Mouse (Mus musculus) CH12.LX (cell line): Measurements from ENCODE around the gene Urgcp. TPM values are rescaled to one million over a fixed set of nuclear protein-coding genes. Genes with fewer than 3 reads are reported as not detected.

ENCODE experiments used
- DNase-seq: peaks from one replicate; pipeline ENCODE4 v3.0.0-alpha.2; 2013; ENCODE audit errors: extremely low read depth
- H3K27ac ChIP-seq: 2 replicates; pipeline ENCODE4 v1.5.1; 2012; ENCODE audit warnings: low read depth, mild to moderate bottlenecking, control low read depth, moderate library complexity; ENCODE audit not compliant: insufficient read depth
- H3K27me3 ChIP-seq: replicated peaks from 2 replicates; pipeline ENCODE3; 2012; ENCODE audit warnings: inconsistent platforms
- H3K36me3 ChIP-seq, 2 experiments: replicated peaks in 1 of 2; 2 replicates each; pipeline versions ENCODE3 to v1.6.1; 2012; ENCODE audit warnings: inconsistent platforms in 1 of 2, low read length in 1 of 2, mild to moderate bottlenecking in 1 of 2, mixed read lengths in 1 of 2, moderate library complexity in 1 of 2; ENCODE audit not compliant: control insufficient read depth in 1 of 2, insufficient read depth in 1 of 2
- H3K4me1 ChIP-seq, 2 experiments: 2 replicates each; pipeline ENCODE4 v1.6.1; 2012; ENCODE audit warnings: inconsistent platforms in 1 of 2, moderate library complexity in 1 of 2; ENCODE audit not compliant: insufficient read depth in 2 of 2, control insufficient read depth in 1 of 2
- H3K4me2 ChIP-seq: 2 replicates; pipeline ENCODE4 v1.6.1; 2012; ENCODE audit warnings: low read depth, mild to moderate bottlenecking, control low read depth; ENCODE audit not compliant: poor library complexity, insufficient read depth, severe bottlenecking
- H3K4me3 ChIP-seq, 3 experiments: fragments of 150-350 bp in 1 of 3; sonication (generic) in 1 of 3; replicated peaks in 1 of 3; 2 replicates each; pipeline versions ENCODE3 to v1.5.1; 2011 to 2012; ENCODE audit warnings: low read depth in 2 of 3, low read length in 2 of 3, mild to moderate bottlenecking in 2 of 3, moderate library complexity in 2 of 3, control low read depth in 1 of 3, improper control_type of control experiment in 1 of 3, inconsistent platforms in 1 of 3, mixed read lengths in 1 of 3; ENCODE audit not compliant: poor library complexity in 1 of 3
- H3K79me2 ChIP-seq: replicated peaks from 2 replicates; pipeline ENCODE4 v1.6.1; 2012; ENCODE audit warnings: mild to moderate bottlenecking, moderate library complexity; ENCODE audit not compliant: control insufficient read depth, poor library complexity, insufficient read depth, severe bottlenecking; ENCODE audit errors: extremely low read depth
- H3K9ac ChIP-seq: 2 replicates; pipeline ENCODE4 v1.6.1; 2012; ENCODE audit warnings: low read depth, mild to moderate bottlenecking, control low read depth, moderate library complexity; ENCODE audit not compliant: insufficient read depth
- H3K9me3 ChIP-seq: replicated peaks from 2 replicates; pipeline ENCODE3; 2012; ENCODE audit warnings: low read length, inconsistent platforms, mixed read lengths
- CHD1 ChIP-seq: IDR thresholded peaks from 2 replicates; pipeline ENCODE4 v1.6.1; 2012; ENCODE audit warnings: low read depth, low read length, improper control_type of control experiment, inconsistent platforms
- CHD2 ChIP-seq: IDR thresholded peaks from 2 replicates; pipeline ENCODE4 v1.6.1; 2011; ENCODE audit warnings: low read length, improper control_type of control experiment
- E2F4 ChIP-seq: IDR thresholded peaks from 2 replicates; pipeline ENCODE4 v1.6.1; 2011; ENCODE audit warnings: low read depth, low read length, improper control_type of control experiment; ENCODE audit not compliant: insufficient replicate concordance
- ELF1 ChIP-seq: IDR thresholded peaks from 2 replicates; pipeline ENCODE4 v1.6.1; 2014; ENCODE audit warnings: low read depth, mild to moderate bottlenecking, inconsistent platforms, low read length, improper control_type of control experiment
- IRF4 ChIP-seq: IDR thresholded peaks from 2 replicates; pipeline ENCODE4 v1.6.1; 2014; ENCODE audit warnings: low read depth, mild to moderate bottlenecking, inconsistent platforms, low read length, improper control_type of control experiment
- JUN ChIP-seq: IDR thresholded peaks from 2 replicates; pipeline ENCODE4 v1.6.1; 2011; ENCODE audit warnings: low read depth, mild to moderate bottlenecking, low read length, improper control_type of control experiment, moderate library complexity; ENCODE audit not compliant: insufficient read depth
- MAFK ChIP-seq: IDR thresholded peaks from 2 replicates; pipeline ENCODE4 v1.6.1; 2011; ENCODE audit warnings: low read length, improper control_type of control experiment; ENCODE audit not compliant: insufficient replicate concordance
- MAX ChIP-seq: IDR thresholded peaks from 2 replicates; pipeline ENCODE4 v1.6.1; 2011; ENCODE audit warnings: low read length, improper control_type of control experiment
- MAZ ChIP-seq: IDR thresholded peaks from 2 replicates; pipeline ENCODE4 v1.6.1; 2012; ENCODE audit warnings: low read depth, mild to moderate bottlenecking, inconsistent platforms, low read length, improper control_type of control experiment, moderate library complexity
- MEF2A ChIP-seq: IDR thresholded peaks from 2 replicates; pipeline ENCODE4 v1.6.1; 2014; ENCODE audit warnings: low read depth, mild to moderate bottlenecking, inconsistent platforms, low read length, improper control_type of control experiment, borderline replicate concordance
- MYC ChIP-seq: IDR thresholded peaks from 2 replicates; pipeline ENCODE4 v1.6.1; 2011; ENCODE audit warnings: low read depth, mild to moderate bottlenecking, improper control_type of control experiment, low read length
- NELFE ChIP-seq: IDR thresholded peaks from 2 replicates; pipeline ENCODE4 v1.6.1; 2011; ENCODE audit warnings: low read depth, low read length, improper control_type of control experiment
- NRF1 ChIP-seq: IDR thresholded peaks from 2 replicates; pipeline ENCODE4 v1.6.1; 2014; ENCODE audit warnings: low read depth, mild to moderate bottlenecking, inconsistent platforms, low read length, improper control_type of control experiment, moderate library complexity
- PAX5 ChIP-seq: IDR thresholded peaks from 2 replicates; pipeline ENCODE4 v1.6.1; 2012; ENCODE audit warnings: low read length, inconsistent platforms, mixed read lengths
- POLR2A ChIP-seq: IDR thresholded peaks from 2 replicates; pipeline ENCODE4 v1.6.1; 2011; ENCODE audit warnings: low read depth, mild to moderate bottlenecking, improper control_type of control experiment, low read length
- POLR2AphosphoS2 ChIP-seq: IDR thresholded peaks from 2 replicates; pipeline ENCODE4 v1.6.1; 2011; ENCODE audit warnings: low read depth, low read length, improper control_type of control experiment
- RAD21 ChIP-seq: IDR thresholded peaks from 2 replicates; pipeline ENCODE4 v1.6.1; 2011; ENCODE audit warnings: low read depth, mild to moderate bottlenecking, low read length, improper control_type of control experiment, moderate library complexity
- RCOR1 ChIP-seq: conservative IDR thresholded peaks from 2 replicates; pipeline ENCODE4 v1.6.1; 2012; ENCODE audit warnings: low read depth, mild to moderate bottlenecking, inconsistent platforms, low read length, improper control_type of control experiment
- SIN3A ChIP-seq: IDR thresholded peaks from 2 replicates; pipeline ENCODE4 v1.6.1; 2012; ENCODE audit warnings: low read length, improper control_type of control experiment, inconsistent platforms
- SMC3 ChIP-seq: IDR thresholded peaks from 2 replicates; pipeline ENCODE4 v1.6.1; 2011; ENCODE audit warnings: low read depth, low read length, improper control_type of control experiment
- TCF12 ChIP-seq: IDR thresholded peaks from 2 replicates; pipeline ENCODE4 v1.6.1; 2014; ENCODE audit warnings: low read depth, mild to moderate bottlenecking, inconsistent platforms, low read length, improper control_type of control experiment
- UBTF ChIP-seq: IDR thresholded peaks from 2 replicates; pipeline ENCODE4 v1.6.1; 2012; ENCODE audit warnings: low read depth, mild to moderate bottlenecking, inconsistent platforms, low read length, improper control_type of control experiment, moderate library complexity
- USF1 ChIP-seq: IDR thresholded peaks from 2 replicates; pipeline ENCODE4 v1.6.1; 2014; ENCODE audit warnings: low read depth, mild to moderate bottlenecking, inconsistent platforms, low read length, improper control_type of control experiment
- USF2 ChIP-seq: conservative IDR thresholded peaks from 2 replicates; pipeline ENCODE4 v1.6.1; 2011; ENCODE audit warnings: low read depth, low read length, improper control_type of control experiment
- ZC3H11A ChIP-seq: IDR thresholded peaks from 2 replicates; pipeline ENCODE4 v1.6.1; 2012; ENCODE audit warnings: low read depth, mild to moderate bottlenecking, inconsistent platforms, low read length, improper control_type of control experiment
- ZKSCAN1 ChIP-seq: IDR thresholded peaks from 2 replicates; pipeline ENCODE4 v1.6.1; 2012; ENCODE audit warnings: low read depth, inconsistent platforms, low read length, improper control_type of control experiment, borderline replicate concordance
- ZMIZ1 ChIP-seq: IDR thresholded peaks from 2 replicates; pipeline ENCODE4 v1.6.1; 2012; ENCODE audit warnings: low read depth, mild to moderate bottlenecking, inconsistent platforms, low read length, improper control_type of control experiment
- ZNF384 ChIP-seq: IDR thresholded peaks from 2 replicates; pipeline ENCODE4 v1.6.1; 2012; ENCODE audit warnings: low read depth, low read length, improper control_type of control experiment, inconsistent platforms
- dilution Hi-C: fragments of 300-500 bp; cut with MboI; formaldehyde crosslinking; loops from 2 replicates; pipeline ENCODE4 v1.14.3; 2020; ENCODE audit warnings: low sequenced_read_pairs; ENCODE audit not compliant: extremely low pct_unique_long_range_greater_than_20kb, extremely low pct_ligation_motif_present
- in situ Hi-C: fragments of 300-500 bp; cut with MboI; formaldehyde crosslinking; loops from 3 replicates; pipeline ENCODE4 v1.14.3; 2019; ENCODE audit warnings: low sequenced_read_pairs, low pct_ligation_motif_present, low pct_unique_long_range_greater_than_20kb, mixed read lengths
- polyA plus RNA-seq: library from polyadenylated mRNA; unstranded; fragments of >175 nt; gene quantifications from 2 replicates; pipeline ENCODE4 v1.2.1, GENCODE M21; 2012; ENCODE audit warnings: low read depth; ENCODE audit not compliant: insufficient read length
- total RNA-seq, 2 experiments: library from RNA; depleted of rRNA; stranded (reverse); fragments of 300-350 nt in 1 of 2; fragments of >200 nt in 1 of 2; gene quantifications; 2 replicates each; pipeline ENCODE4 v1.2.3; 2012 to 2014

Gene Urgcp
- total and polyA plus RNA-seq, 3 experiments, result 11.7 to 13.1 (median 11.7) TPM

DNA sequence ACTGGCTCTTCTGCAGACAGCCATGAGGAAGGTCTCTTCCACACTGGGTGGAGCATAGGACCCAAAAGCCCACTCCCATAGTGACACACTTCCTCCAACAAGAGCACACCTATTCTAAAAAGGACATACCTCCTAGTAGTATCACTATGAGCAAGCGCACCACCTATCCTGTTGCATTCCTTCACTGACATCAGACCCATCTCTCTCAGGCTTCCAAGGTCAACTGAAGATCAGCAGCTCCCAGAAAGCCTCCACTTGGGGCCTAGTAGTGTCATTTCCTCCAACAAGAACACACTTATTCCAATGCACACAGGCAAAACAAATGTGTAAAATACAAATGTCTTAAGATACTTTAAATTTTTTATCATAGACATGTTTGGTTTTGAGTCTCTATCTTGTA, 60.4 kb downstream of the Urgcp start:
- H3K27me3 ChIP-seq, result no peaks in the 10 kb centered on the region
- no peak overlapping the region for H3K4me2 ChIP-seq
- H3K9me3 ChIP-seq, result no peaks in the 10 kb centered on the region
- peaks cover 8 to 17% of the 10 kb centered on the region in 2 experiments for H3K4me1 ChIP-seq
- in situ Hi-C loops (no loop called here), dilution Hi-C loops (no loop called here)
- H3K4me3 ChIP-seq, result no peak overlapping the region
- no peak overlapping the region for H3K9ac ChIP-seq
- no peak for DNase-seq
- H3K79me2 ChIP-seq, result no peaks in the 10 kb centered on the region
- TF ChIP-seq ZKSCAN1, result no peak
- TF ChIP-seq ZNF384, result no peak
- TF ChIP-seq CHD1, result no peak
- no peak for TF ChIP-seq RCOR1
- no peak for TF ChIP-seq ZC3H11A
- no peak for TF ChIP-seq SIN3A
- no peak for TF ChIP-seq JUN
- TF ChIP-seq MAFK, result no peak
- no peak for TF ChIP-seq E2F4
- TF ChIP-seq UBTF, result no peak
- TF ChIP-seq CHD2, result no peak
- no peak for TF ChIP-seq IRF4
- no peak for TF ChIP-seq NRF1
- peaks cover 5 to 28% of the 10 kb centered on the region in 2 experiments for H3K36me3 ChIP-seq
- no peak overlapping the region for H3K27ac ChIP-seq

DNA sequence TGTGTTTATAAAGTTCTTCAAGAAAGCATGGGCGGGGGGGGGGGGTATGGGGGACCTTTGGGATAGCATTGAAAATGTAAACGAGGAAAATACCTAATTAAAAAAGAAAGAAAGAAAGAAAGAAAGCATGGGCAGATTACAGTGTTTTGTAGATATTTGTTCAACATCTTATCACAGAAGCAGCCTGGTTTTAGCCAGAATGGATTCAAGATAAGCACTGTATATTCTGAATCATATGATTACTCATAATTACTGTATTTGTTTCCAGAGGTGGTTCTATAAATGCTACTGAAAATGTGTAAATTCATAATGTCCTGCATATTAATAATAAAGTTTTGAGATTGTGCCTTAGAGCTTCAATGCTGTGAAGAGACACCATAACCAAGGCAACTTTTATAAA, 60.9 kb downstream of the Urgcp start:
- no peak for DNase-seq
- H3K9me3 ChIP-seq, result no peaks in the 10 kb centered on the region
- H3K79me2 ChIP-seq, result no peaks in the 10 kb centered on the region
- no peak overlapping the region for H3K9ac ChIP-seq
- peaks cover 6 to 12% of the 10 kb centered on the region in 2 experiments for H3K4me1 ChIP-seq
- H3K27me3 ChIP-seq, result no peaks in the 10 kb centered on the region
- no peak overlapping the region for H3K4me2 ChIP-seq
- H3K4me3 ChIP-seq, result no peak overlapping the region
- no peak for TF ChIP-seq NELFE
- peaks cover 5 to 28% of the 10 kb centered on the region in 2 experiments for H3K36me3 ChIP-seq
- dilution Hi-C loops (no loop called here), in situ Hi-C loops (no loop called here)
- H3K27ac ChIP-seq, result no peak overlapping the region

DNA sequence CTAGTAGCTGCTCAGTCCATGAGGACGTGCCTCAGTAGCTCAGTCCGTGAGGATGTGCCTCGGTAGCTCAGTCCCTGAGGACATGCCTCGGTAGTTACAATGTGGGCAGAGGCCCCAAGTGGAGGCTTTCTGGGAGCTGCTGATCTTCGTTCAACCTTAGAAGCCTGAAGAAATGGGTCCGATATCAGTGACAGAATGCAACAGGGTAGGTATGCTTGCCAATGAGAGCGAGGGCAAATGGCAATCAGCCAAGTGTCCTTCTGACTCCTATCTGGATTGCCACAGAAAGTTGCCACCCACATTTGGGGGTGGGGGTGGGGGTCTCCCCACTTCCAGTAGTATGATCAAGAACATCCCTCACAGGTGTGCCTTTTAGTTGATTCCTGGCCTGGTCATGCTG, 61.4 kb downstream of the Urgcp start:
- Histone ChIP-seq H3K4me1 (peaks cover under 1 to 7% of the 10 kb centered on the region in 2 experiments; a peak in 3 of 4 replicates), H3K27me3 (no peaks in the 10 kb centered on the region), H3K4me2 (no peak overlapping the region), H3K27ac (no peak overlapping the region), H3K4me3 (no peak overlapping the region), H3K9ac (no peak overlapping the region), H3K9me3 (no peaks in the 10 kb centered on the region), H3K79me2 (no peaks in the 10 kb centered on the region), H3K36me3 (peaks cover 5 to 24% of the 10 kb centered on the region in 2 experiments)
- no peak for DNase-seq
- in situ Hi-C loops, result no loop called here
- dilution Hi-C loops, result no loop called here
- TF ChIP-seq USF1 (no peak), MYC (no peak), TCF12 (no peak), UBTF (no peak), MAZ (no peak), USF2 (no peak), PAX5 (no peak), NRF1 (no peak), MAX (no peak), SIN3A (no peak), MEF2A (no peak), RAD21 (no peak), POLR2A (no peak), ZNF384 (no peak), ELF1 (no peak), ZMIZ1 (no peak), ZKSCAN1 (no peak), SMC3 (no peak), POLR2AphosphoS2 (no peak)
